Mouse (Mus musculus): ENCODE data around the gene Htra1. TPM values are rescaled to one million over a fixed set of nuclear protein-coding genes. Genes with fewer than 3 reads are reported as not detected.

Gene Htra1
- polyA plus RNA-seq (2014; fragmentation: Nextera tagmentation; extraction: Ambion mirVana), result 5.7 and 18.5 TPM in 2 replicates

DNA sequence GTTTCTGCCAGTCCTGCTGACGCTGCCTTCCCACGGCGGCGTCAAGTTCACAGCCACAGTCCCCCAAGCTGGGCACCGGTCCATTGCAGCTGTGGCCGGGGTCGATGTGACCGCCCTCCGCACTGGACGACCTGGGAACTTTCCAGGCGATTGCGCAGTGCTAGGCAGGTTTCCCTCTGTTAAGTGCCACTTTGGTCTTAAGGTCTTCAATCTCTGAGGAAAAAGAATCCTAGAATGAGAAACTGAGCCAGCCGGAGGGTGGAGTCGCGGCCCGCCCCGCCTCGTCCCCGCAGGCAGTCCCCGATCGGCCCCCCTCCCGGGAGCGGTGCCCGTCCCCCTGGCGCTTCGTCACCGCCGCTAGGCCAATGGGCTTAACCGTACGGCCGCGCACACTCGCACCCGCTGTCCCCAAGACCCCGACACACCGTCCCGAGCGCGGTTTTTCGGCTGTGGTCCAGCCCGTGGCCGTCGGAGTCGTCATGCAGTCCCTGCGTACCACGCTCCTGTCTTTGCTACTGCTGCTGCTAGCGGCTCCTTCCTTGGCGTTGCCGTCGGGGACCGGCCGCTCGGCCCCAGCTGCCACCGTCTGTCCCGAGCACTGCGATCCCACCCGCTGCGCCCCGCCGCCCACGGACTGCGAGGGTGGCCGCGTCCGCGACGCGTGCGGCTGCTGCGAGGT, at the start of gene Htra1:
Htra1 (plus strand) TSS at position 319 of the 679 bp plus-strand sequence.
- no peak within 1 kb of the TSS for H3K27ac ChIP-seq (ENCODE audit: low read depth, low read length)
- peaks cover 49% of the 10 kb centered on the region for H3K27me3 ChIP-seq (ENCODE audit: control insufficient read depth, insufficient read depth, low read length)
- peak within 1 kb of the TSS; percentile 42 for H3K4me3 ChIP-seq (ENCODE audit: low read depth, low read length)
- H3K4me2 ChIP-seq (ENCODE audit: low read depth, low read length), result peak within 1 kb of the TSS; percentile 61
- ATAC-seq (ENCODE audit: low read depth), result peak; percentile 65; the same call in 1 of the 2 replicates
- H3K9me3 ChIP-seq (ENCODE audit: control insufficient read depth, low read length), result no peaks in the 10 kb centered on the region
- no peaks in the 10 kb centered on the region for H3K36me3 ChIP-seq (ENCODE audit: control insufficient read depth, insufficient read depth, low read length)
- H3K9ac ChIP-seq (replicated peaks; ENCODE audit: low read depth, low read length), result peak within 1 kb of the TSS; percentile 25; the same call in 1 of the 2 replicates
- under 1% methylated on average over 70 of the region's 70 CpGs for WGBS
- H3K4me1 ChIP-seq (ENCODE audit: control insufficient read depth, insufficient read depth, low read length), result peaks cover 15% of the 10 kb centered on the region

DNA sequence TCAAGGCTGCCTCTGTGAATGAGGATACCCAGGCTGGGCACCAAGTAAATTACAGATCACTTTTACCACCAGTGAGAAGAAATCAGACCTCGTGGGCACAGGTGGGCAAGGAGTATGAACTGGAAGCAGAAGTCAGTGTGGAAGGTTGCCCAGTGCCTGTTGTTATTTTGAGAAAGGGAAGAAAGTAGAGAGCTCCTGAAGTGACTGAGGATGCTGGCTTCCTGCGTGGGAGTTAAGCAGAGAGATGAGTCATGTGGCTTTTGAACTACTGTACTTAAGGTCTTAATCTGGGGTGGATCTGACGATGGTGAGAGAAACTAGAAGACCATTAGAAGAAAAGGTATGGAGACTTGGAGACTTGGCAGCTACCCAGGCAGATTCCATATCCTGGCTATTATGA, 49.7 kb upstream of the Htra1 start:
- Histone ChIP-seq H3K27ac (ENCODE audit: low read depth, low read length) (no peak overlapping the region), H3K9ac (replicated peaks; ENCODE audit: low read depth, low read length) (no peak overlapping the region), H3K9me3 (ENCODE audit: control insufficient read depth, low read length) (no peaks in the 10 kb centered on the region), H3K4me3 (ENCODE audit: low read depth, low read length) (no peak overlapping the region), H3K27me3 (ENCODE audit: control insufficient read depth, insufficient read depth, low read length) (no peaks in the 10 kb centered on the region), H3K4me2 (ENCODE audit: low read depth, low read length) (no peak overlapping the region), H3K36me3 (ENCODE audit: control insufficient read depth, insufficient read depth, low read length) (peaks cover 12% of the 10 kb centered on the region; the same call in 1 of the 2 replicates), H3K4me1 (ENCODE audit: control insufficient read depth, insufficient read depth, low read length) (no peaks in the 10 kb centered on the region)
- 94% methylated on average over 3 of the region's 3 CpGs for WGBS
- no peak for ATAC-seq (ENCODE audit: low read depth)

DNA sequence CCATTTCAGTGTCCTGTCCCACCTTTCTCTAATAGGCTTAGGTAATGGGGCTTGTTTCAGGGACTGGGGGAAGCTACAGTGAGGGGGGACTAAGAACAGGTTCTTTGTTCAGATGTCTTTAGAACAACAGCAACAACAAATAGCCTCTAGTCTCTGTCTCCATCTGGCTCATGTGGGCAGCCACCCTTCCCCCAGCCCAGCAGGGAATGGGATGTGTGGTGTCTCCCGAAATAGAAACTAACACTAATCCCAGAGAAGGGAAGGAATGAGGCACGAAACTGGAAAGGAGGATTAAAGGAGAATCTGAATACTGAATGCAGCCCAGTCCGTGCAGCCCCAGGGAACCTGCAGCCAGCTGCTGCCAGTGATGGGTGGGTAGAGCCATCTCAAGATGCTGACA, 48.0 kb upstream of the Htra1 start:
- H3K4me1 ChIP-seq (ENCODE audit: control insufficient read depth, insufficient read depth, low read length), result no peaks in the 10 kb centered on the region
- no peak overlapping the region for H3K4me2 ChIP-seq (ENCODE audit: low read depth, low read length)
- H3K36me3 ChIP-seq (ENCODE audit: control insufficient read depth, insufficient read depth, low read length), result peaks cover 6% of the 10 kb centered on the region; the same call in 1 of the 2 replicates
- 49% methylated on average over 3 of the region's 3 CpGs for WGBS
- no peak overlapping the region for H3K27ac ChIP-seq (ENCODE audit: low read depth, low read length)
- no peak for ATAC-seq (ENCODE audit: low read depth)
- H3K9ac ChIP-seq (replicated peaks; ENCODE audit: low read depth, low read length), result no peak overlapping the region
- H3K27me3 ChIP-seq (ENCODE audit: control insufficient read depth, insufficient read depth, low read length), result no peaks in the 10 kb centered on the region
- H3K9me3 ChIP-seq (ENCODE audit: control insufficient read depth, low read length), result no peaks in the 10 kb centered on the region
- H3K4me3 ChIP-seq (ENCODE audit: low read depth, low read length), result no peak overlapping the region

DNA sequence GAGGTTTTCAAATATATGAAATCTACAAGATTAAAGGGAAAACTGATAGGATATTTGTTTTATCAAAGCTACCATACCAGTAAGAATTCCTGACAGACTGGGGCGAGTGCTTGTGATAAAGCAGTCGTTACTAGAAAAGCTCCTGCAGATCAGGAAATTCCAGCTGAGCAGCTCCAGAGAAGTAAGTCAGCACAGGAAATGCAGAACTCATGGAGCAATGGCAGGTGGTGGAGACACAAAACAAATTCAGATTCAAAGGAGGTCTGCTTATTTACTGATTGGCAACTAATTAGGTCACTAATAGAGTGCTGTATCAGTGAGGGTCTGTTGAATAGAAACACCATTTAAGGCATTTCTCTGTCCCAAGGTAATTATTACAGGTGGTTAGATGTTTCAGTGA, 45.0 kb upstream of the Htra1 start:
- no peak overlapping the region for H3K9ac ChIP-seq (replicated peaks; ENCODE audit: low read depth, low read length)
- peaks cover 2% of the 10 kb centered on the region for H3K36me3 ChIP-seq (ENCODE audit: control insufficient read depth, insufficient read depth, low read length)
- no peak overlapping the region for H3K4me2 ChIP-seq (ENCODE audit: low read depth, low read length)
- H3K27ac ChIP-seq (ENCODE audit: low read depth, low read length), result no peak overlapping the region
- WGBS, result 55% methylated on average over 2 of the region's 2 CpGs
- no peaks in the 10 kb centered on the region for H3K4me1 ChIP-seq (ENCODE audit: control insufficient read depth, insufficient read depth, low read length)
- no peak for ATAC-seq (ENCODE audit: low read depth)
- no peaks in the 10 kb centered on the region for H3K27me3 ChIP-seq (ENCODE audit: control insufficient read depth, insufficient read depth, low read length)
- H3K4me3 ChIP-seq (ENCODE audit: low read depth, low read length), result no peak overlapping the region
- H3K9me3 ChIP-seq (ENCODE audit: control insufficient read depth, low read length), result no peaks in the 10 kb centered on the region

DNA sequence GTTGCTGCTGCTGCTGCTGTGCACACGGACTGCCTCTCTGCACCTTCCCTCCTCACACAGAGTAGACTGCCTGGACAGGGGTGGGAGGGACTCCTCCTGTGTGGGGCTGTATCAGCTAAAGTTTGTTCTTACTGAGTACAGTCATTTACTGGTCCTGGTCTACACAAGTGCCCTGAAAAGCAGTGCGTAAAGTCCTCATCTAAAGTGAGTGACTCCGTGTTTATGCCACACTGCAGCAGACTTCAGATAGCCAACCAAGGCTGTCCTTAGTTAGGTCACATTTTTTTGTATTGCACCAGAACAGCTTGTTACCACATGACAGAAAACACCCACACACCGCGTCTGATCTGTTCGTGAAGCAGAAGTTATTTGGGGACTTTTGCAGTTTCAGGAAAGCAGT, 42.9 kb upstream of the Htra1 start:
- Histone ChIP-seq H3K27ac (ENCODE audit: low read depth, low read length) (no peak overlapping the region), H3K9ac (replicated peaks; ENCODE audit: low read depth, low read length) (no peak overlapping the region), H3K36me3 (ENCODE audit: control insufficient read depth, insufficient read depth, low read length) (no peaks in the 10 kb centered on the region; the same call in 1 of the 2 replicates), H3K4me1 (ENCODE audit: control insufficient read depth, insufficient read depth, low read length) (no peaks in the 10 kb centered on the region), H3K4me3 (ENCODE audit: low read depth, low read length) (no peak overlapping the region), H3K27me3 (ENCODE audit: control insufficient read depth, insufficient read depth, low read length) (no peaks in the 10 kb centered on the region), H3K4me2 (ENCODE audit: low read depth, low read length) (no peak overlapping the region), H3K9me3 (ENCODE audit: control insufficient read depth, low read length) (no peaks in the 10 kb centered on the region)
- ATAC-seq (ENCODE audit: low read depth), result no peak
- WGBS, result 87% methylated on average over 6 of the region's 6 CpGs

DNA sequence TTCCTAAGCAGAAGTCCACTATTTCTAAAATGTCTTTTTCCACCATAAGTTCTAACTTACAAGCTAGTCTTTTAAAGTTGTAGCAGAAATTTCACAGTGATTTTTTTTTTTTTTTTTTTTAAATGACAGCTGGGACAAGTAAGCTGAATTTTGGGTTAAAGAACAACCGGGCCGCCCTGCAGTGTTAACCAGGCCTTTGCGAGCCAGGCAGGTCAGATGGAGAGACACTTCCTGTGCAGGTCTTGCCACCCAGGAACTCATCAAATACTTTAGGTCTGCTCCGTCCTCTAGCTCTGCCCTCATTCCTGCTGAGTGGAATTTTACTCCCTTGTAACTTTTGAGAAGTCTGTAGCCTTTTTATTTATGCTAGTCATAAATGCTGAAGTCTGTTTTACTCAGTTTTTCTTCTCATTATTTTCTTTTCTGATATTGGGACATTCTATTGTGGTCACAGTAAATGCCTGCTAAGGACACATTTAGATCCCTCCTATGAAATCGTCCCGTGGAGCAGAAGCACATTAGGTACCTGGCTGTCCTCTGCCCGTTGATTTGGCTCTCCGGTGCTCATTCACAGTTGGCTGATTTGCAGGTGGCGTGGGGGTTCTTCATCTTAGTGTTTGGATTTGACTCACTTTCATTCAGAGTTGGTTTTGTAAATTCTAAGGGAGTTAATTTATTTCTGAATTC, 40.8 kb upstream of the Htra1 start:
- Histone ChIP-seq H3K9ac (replicated peaks; ENCODE audit: low read depth, low read length) (no peak overlapping the region), H3K4me2 (ENCODE audit: low read depth, low read length) (no peak overlapping the region), H3K27ac (ENCODE audit: low read depth, low read length) (no peak overlapping the region), H3K9me3 (ENCODE audit: control insufficient read depth, low read length) (no peaks in the 10 kb centered on the region), H3K36me3 (ENCODE audit: control insufficient read depth, insufficient read depth, low read length) (no peaks in the 10 kb centered on the region; the same call in 1 of the 2 replicates), H3K4me1 (ENCODE audit: control insufficient read depth, insufficient read depth, low read length) (no peaks in the 10 kb centered on the region), H3K27me3 (ENCODE audit: control insufficient read depth, insufficient read depth, low read length) (no peaks in the 10 kb centered on the region), H3K4me3 (ENCODE audit: low read depth, low read length) (no peak overlapping the region)
- no peak for ATAC-seq (ENCODE audit: low read depth)
- WGBS, result 86% methylated on average over 9 of the region's 9 CpGs

- H3K36me3 ChIP-seq (ENCODE audit: control insufficient read depth, insufficient read depth, low read length), result peaks cover 1% of the 10 kb centered on the region; the same call in 1 of the 2 replicates
- no peak overlapping the region for H3K9ac ChIP-seq (replicated peaks; ENCODE audit: low read depth, low read length)
- H3K27me3 ChIP-seq (ENCODE audit: control insufficient read depth, insufficient read depth, low read length), result no peaks in the 10 kb centered on the region
Observed at GRCm38 (mm10) chr7:130895618-130895945, 40.3 kb upstream of the Htra1 start.

GRCm38 (mm10) chr7:130896064-130896463, 39.8 kb upstream of the Htra1 start:
- H3K4me1 ChIP-seq (ENCODE audit: control insufficient read depth, insufficient read depth, low read length), result no peaks in the 10 kb centered on the region
- H3K4me3 ChIP-seq (ENCODE audit: low read depth, low read length), result no peak overlapping the region
- no peak overlapping the region for H3K4me2 ChIP-seq (ENCODE audit: low read depth, low read length)
- 75% methylated on average over 3 of the region's 3 CpGs for WGBS
- H3K9ac ChIP-seq (replicated peaks; ENCODE audit: low read depth, low read length), result no peak overlapping the region
- no peaks in the 10 kb centered on the region for H3K27me3 ChIP-seq (ENCODE audit: control insufficient read depth, insufficient read depth, low read length)
- no peaks in the 10 kb centered on the region for H3K9me3 ChIP-seq (ENCODE audit: control insufficient read depth, low read length)
- H3K27ac ChIP-seq (ENCODE audit: low read depth, low read length), result no peak overlapping the region
- no peak for ATAC-seq (ENCODE audit: low read depth)
- peaks cover 5% of the 10 kb centered on the region; the same call in 1 of the 2 replicates for H3K36me3 ChIP-seq (ENCODE audit: control insufficient read depth, insufficient read depth, low read length)

More at GRCm38 (mm10) chr7:130895618-130895945, 40.3 kb upstream of the Htra1 start:
- H3K4me1 ChIP-seq (ENCODE audit: control insufficient read depth, insufficient read depth, low read length), result no peaks in the 10 kb centered on the region
- ATAC-seq (ENCODE audit: low read depth), result no peak
- H3K9me3 ChIP-seq (ENCODE audit: control insufficient read depth, low read length), result no peaks in the 10 kb centered on the region
- no peak overlapping the region for H3K4me3 ChIP-seq (ENCODE audit: low read depth, low read length)
- whole genome bisulfite sequencing, result 81% methylated on average over 2 of the region's 2 CpGs
- H3K4me2 ChIP-seq (ENCODE audit: low read depth, low read length), result no peak overlapping the region
- H3K27ac ChIP-seq (ENCODE audit: low read depth, low read length), result no peak overlapping the region

DNA sequence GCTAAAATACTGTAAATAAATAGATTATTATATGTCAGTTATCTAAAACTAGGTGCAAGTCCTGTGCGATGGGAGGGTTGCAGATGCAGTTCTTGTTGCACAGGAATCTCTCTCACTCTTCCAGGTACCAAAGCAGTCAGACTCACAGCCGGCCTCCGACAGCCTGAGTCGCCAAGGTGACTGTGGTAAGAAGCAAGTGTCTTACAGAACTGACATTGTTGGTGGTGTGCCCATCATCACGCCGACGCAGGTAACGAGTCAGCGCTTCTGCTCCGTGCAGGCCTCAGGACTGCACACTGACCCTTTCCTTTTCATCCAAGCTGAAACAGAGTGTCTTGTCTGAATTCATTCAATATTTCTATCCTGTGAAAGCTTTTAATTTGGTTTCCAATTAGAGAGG, 38.7 kb upstream of the Htra1 start:
- 92% methylated on average over 10 of the region's 10 CpGs for WGBS
- Histone ChIP-seq H3K9ac (replicated peaks; ENCODE audit: low read depth, low read length) (no peak overlapping the region), H3K4me1 (ENCODE audit: control insufficient read depth, insufficient read depth, low read length) (no peaks in the 10 kb centered on the region), H3K4me2 (ENCODE audit: low read depth, low read length) (no peak overlapping the region), H3K27ac (ENCODE audit: low read depth, low read length) (no peak overlapping the region), H3K27me3 (ENCODE audit: control insufficient read depth, insufficient read depth, low read length) (no peaks in the 10 kb centered on the region), H3K4me3 (ENCODE audit: low read depth, low read length) (no peak overlapping the region), H3K36me3 (ENCODE audit: control insufficient read depth, insufficient read depth, low read length) (peaks cover 5% of the 10 kb centered on the region; the same call in 1 of the 2 replicates), H3K9me3 (ENCODE audit: control insufficient read depth, low read length) (no peaks in the 10 kb centered on the region)
- no peak for ATAC-seq (ENCODE audit: low read depth)
